Mouse (Mus musculus) kidney, adult 2 months (tissue): Measurements from ENCODE around the gene Cga. TPM values are rescaled to one million over a fixed set of nuclear protein-coding genes. Genes with fewer than 3 reads are reported as not detected.
"Not testable (repeated sequence)": the region's sequence is repeated elsewhere in the genome, so short reads cannot be mapped to it uniquely, and the experiment has no call there.

Experiments
- DNase-seq: peaks from one replicate; pipeline ENCODE4 v3.0.0; 2021
- H3K27ac ChIP-seq: fragments of 200-500 bp; 2 replicates; pipeline ENCODE4 v1.5.1; 2012; ENCODE audit warnings: low read depth, low read length, control low read depth, inconsistent platforms; ENCODE audit not compliant: insufficient read depth
- H3K27me3 ChIP-seq: fragments of 200-500 bp; replicated peaks from 2 replicates; pipeline ENCODE4 v1.6.1; 2012; ENCODE audit warnings: mild to moderate bottlenecking, moderate library complexity, low read length, inconsistent platforms; ENCODE audit not compliant: control insufficient read depth, insufficient read depth
- H3K36me3 ChIP-seq: fragments of 200-500 bp; 2 replicates; pipeline ENCODE4 v1.6.1; 2012; ENCODE audit warnings: mild to moderate bottlenecking, moderate library complexity, low read length, inconsistent platforms; ENCODE audit not compliant: control insufficient read depth, insufficient read depth
- H3K4me1 ChIP-seq: fragments of 200-500 bp; 2 replicates; pipeline ENCODE4 v1.6.1; 2011; ENCODE audit warnings: low read length; ENCODE audit not compliant: control insufficient read depth, insufficient read depth
- H3K4me3 ChIP-seq: fragments of 200-500 bp; 2 replicates; pipeline ENCODE4 v1.5.1; 2011; ENCODE audit warnings: mild to moderate bottlenecking, low read depth, low read length, control low read depth; ENCODE audit not compliant: insufficient read depth
- CTCF ChIP-seq: fragments of 200-500 bp; conservative IDR thresholded peaks from 2 replicates; pipeline ENCODE4 v1.5.1; 2011; ENCODE audit warnings: low read depth, mild to moderate bottlenecking, control low read depth, low read length, moderate library complexity, mixed read lengths; ENCODE audit not compliant: insufficient read depth, insufficient read length
- POLR2A ChIP-seq: fragments of 200-500 bp; IDR thresholded peaks from one replicate; pipeline ENCODE4 v1.6.1; 2011; ENCODE audit warnings: low read depth, low read length, control low read depth
- WGBS: fragments of 180-500 bp; shearing (Covaris S2); methylation state at CpG from one replicate; pipeline ENCODE4 v1.1.7; 2018; 5-methylcytosine and 5-hydroxymethylcytosine counted together
- polyA plus RNA-seq: library from polyadenylated mRNA; depleted of rRNA; stranded (reverse); fragments of >200 nt; gene quantifications from 2 replicates; pipeline ENCODE4 v1.2.3, GENCODE M21; 2012

Gene Cga
- polyA plus RNA-seq, 1 experiment = not detected

DNA sequence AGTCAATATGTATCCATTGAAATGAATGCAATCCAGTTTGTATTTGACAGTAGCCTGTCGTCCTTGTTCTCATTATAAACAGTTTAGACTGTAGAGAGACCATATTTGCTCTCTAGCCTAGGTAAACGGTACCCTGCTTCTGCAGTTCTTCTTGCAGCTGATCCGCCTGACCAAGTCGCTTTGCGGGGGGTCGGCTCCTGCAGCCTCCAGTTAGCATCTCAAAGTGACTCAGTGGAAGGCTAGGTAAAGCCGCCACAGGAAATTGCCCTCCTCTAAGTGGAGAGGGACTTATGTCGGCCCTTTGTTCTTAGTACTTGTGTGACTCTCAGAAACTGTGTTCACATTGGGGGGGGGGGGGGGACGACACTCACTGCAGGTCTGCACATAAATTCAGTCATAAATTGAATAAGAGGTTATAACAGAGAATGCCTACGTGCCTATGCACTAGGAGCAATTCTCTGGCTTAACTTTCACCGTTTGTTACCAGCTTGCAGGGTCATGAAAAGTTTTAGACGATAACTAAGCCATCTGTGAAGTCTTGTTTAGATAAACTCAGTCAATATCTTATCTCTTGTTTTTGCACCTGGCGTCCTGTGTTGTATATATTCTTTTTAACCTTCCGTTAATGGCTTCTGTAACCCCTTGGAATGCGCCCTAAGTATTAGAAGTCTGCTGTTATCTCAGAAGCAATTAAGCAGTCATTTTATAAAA lies 4.3 kb upstream of the Cga start:
- Histone ChIP-seq H3K4me1 (no peaks in the 10 kb centered on the region), H3K27ac (no peak overlapping the region), H3K36me3 (no peaks in the 10 kb centered on the region), H3K4me3 (no peak overlapping the region), H3K27me3 (peaks cover 2% of the 10 kb centered on the region; the same call in 1 of the 2 replicates)
- DNase-seq = no peak
- 34% methylated on average over 15 of the region's 15 CpGs for WGBS
- TF ChIP-seq POLR2A (no peak), CTCF (no peak)

DNA sequence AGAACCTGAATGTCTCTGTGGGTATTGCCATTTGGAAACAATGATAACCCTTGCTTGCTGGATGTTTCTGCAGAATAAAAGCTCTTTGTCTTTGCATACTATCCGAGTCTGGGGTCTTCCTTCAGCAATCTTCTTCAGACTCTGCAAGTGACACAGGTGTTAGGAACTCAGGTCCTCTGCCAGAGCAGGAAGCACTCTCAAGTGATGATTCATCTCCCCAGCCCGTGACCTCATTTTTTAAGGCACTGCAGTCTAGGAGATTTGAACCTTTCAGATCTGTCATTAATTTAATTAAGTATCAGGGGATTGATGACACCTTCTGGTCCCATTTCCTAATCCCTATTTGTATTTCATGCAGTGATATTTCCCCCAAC lies 3.8 kb upstream of the Cga start:
- peaks cover 2% of the 10 kb centered on the region; the same call in 1 of the 2 replicates for H3K27me3 ChIP-seq
- H3K4me1 ChIP-seq = no peaks in the 10 kb centered on the region
- no peak for DNase-seq
- H3K4me3 ChIP-seq = no peak overlapping the region
- 60% methylated on average over 2 of the region's 2 CpGs for WGBS
- H3K27ac ChIP-seq = no peak overlapping the region
- TF ChIP-seq CTCF (no peak), POLR2A (no peak)
- H3K36me3 ChIP-seq = no peaks in the 10 kb centered on the region

DNA sequence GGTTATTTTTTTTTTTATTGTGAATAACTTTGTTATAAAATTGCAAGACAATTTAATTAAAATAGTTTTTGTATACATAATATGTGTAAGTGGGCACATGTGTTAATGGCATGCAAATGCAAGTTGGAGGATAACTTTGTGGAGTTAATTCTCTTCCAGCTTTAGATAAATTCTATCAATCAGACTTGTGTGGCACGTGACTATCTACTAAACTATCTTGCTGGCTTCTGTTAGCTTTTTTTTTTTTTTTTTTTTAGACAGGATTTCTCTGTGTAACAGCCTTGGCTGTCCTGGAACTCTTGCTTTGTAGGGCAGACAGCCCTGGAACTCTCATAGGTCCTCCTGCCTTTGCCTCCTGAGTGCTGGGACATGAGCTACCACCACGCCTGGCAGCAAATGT lies 4.9 kb downstream of the Cga start:
- TF ChIP-seq CTCF (no peak), POLR2A (no peak)
- Histone ChIP-seq H3K27ac (no peak overlapping the region), H3K4me1 (no peaks in the 10 kb centered on the region), H3K36me3 (no peaks in the 10 kb centered on the region), H3K27me3 (no peaks in the 10 kb centered on the region), H3K4me3 (no peak overlapping the region)
- no peak for DNase-seq
- WGBS = 68% methylated on average over 2 of the region's 2 CpGs

DNA sequence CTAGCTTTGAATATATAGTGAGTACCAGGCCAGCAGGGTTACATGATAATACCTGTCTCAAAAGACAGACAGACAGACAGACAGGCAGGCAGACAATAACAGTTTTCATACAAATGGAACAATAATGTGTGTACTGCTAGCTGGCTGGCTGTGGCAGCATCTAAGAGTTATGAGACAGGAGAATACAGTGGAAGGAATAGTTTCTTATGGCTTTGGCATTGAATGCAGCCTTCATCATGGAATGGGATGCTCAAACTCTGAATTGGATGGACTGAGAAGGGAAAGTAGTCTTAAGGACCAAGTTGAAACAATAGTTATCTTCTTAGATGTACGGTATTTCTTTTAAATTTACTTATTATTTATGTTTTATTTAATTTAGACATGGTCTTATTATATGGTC lies 5.7 kb downstream of the Cga start:
- Histone ChIP-seq H3K36me3 (no peaks in the 10 kb centered on the region), H3K4me1 (no peaks in the 10 kb centered on the region), H3K27me3 (no peaks in the 10 kb centered on the region), H3K27ac (no peak overlapping the region), H3K4me3 (no peak overlapping the region)
- DNase-seq = no peak
- WGBS = 88% methylated on average over 1 of the region's 1 CpGs
- no peak for TF ChIP-seq CTCF
- TF ChIP-seq POLR2A = no peak

GRCm38 (mm10) chr4:34900155-34900554 lies 6.6 kb downstream of the Cga start:
- no peak overlapping the region for H3K27ac ChIP-seq
- H3K27me3 ChIP-seq = no peaks in the 10 kb centered on the region
- 40% methylated on average over 9 of the region's 9 CpGs for WGBS
- no peaks in the 10 kb centered on the region for H3K4me1 ChIP-seq
- no peak overlapping the region for H3K4me3 ChIP-seq
- H3K36me3 ChIP-seq = no peaks in the 10 kb centered on the region
- no peak for TF ChIP-seq POLR2A
- TF ChIP-seq CTCF = no peak
- DNase-seq = no peak

GRCm38 (mm10) chr4:34901166-34901565 lies 7.6 kb downstream of the Cga start:
- no peaks in the 10 kb centered on the region for H3K36me3 ChIP-seq
- DNase-seq = no peak
- no peaks in the 10 kb centered on the region for H3K4me1 ChIP-seq
- no peak overlapping the region for H3K4me3 ChIP-seq
- TF ChIP-seq POLR2A = no peak
- TF ChIP-seq CTCF = no peak
- WGBS = 77% methylated on average over 4 of the region's 4 CpGs
- no peak overlapping the region for H3K27ac ChIP-seq
- H3K27me3 ChIP-seq = no peaks in the 10 kb centered on the region

DNA sequence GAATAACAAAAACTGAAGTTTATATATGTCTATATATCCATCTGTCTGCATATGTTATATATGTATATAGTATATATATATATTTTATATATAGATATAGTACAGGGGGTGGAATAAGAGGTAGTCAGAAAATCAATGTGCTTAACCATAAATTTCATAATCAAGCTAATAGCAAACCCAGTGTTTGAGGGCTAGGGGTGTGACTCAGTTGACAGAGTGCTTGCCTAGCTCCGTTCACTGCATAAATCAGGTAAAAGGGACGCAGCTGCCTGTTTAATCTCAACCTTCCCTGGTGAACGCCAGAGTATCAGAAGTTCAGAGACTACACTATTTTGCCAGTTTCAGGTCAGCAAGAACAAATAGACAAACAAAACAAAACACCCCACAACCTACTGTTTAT lies 8.0 kb downstream of the Cga start:
- H3K4me1 ChIP-seq, DNase-seq, H3K27me3 ChIP-seq, H3K4me3 ChIP-seq, H3K27ac ChIP-seq, H3K36me3 ChIP-seq: not testable (repeated sequence)
- 44% methylated on average over 3 of the region's 3 CpGs for WGBS
